Mouse (Mus musculus): Measurements from ENCODE around the gene Mcub. TPM values are rescaled to one million over a fixed set of nuclear protein-coding genes. Genes with fewer than 3 reads are reported as not detected.

Gene Mcub
- polyA plus RNA-seq, 1 experiment from 2014 or later, result 5.7 TPM

DNA sequence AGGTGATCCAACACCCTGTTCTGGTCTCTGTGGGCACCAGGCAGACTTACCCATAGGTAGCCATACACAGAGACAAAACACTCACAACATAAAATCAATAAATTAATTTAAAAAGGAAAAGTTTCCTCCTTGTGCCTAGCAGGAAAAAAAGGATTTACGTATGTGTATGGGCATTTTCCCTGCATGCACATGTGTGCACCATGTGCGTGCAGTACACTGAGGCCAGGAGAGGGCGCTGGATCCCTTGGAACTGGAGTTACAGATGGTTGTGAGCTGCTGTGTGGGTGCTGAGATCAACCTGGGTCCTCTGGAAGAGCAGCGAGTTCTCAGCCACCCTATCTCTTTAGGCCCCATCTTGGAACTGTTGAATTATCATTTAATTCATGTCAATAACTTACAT is 15.3 kb upstream of the Mcub start:
- Histone ChIP-seq H3K27ac (ENCODE audit: low read depth, low read length) (no peak overlapping the region), H3K27me3 (replicated peaks; ENCODE audit: control insufficient read depth, insufficient read depth, low read length) (no peaks in the 10 kb centered on the region), H3K36me3 (ENCODE audit: control insufficient read depth, insufficient read depth, low read length) (peaks cover 41% of the 10 kb centered on the region), H3K4me3 (ENCODE audit: low read length) (no peak overlapping the region), H3K4me1 (ENCODE audit: control insufficient read depth, insufficient read depth, low read depth, low read length) (no peaks in the 10 kb centered on the region), H3K9me3 (ENCODE audit: control insufficient read depth, low read length) (no peaks in the 10 kb centered on the region), H3K4me2 (ENCODE audit: low read length) (no peak overlapping the region), H3K9ac (ENCODE audit: low read depth, low read length) (no peak overlapping the region)
- 91% methylated on average over 4 of the region's 4 CpGs for WGBS
- no peak for ATAC-seq

- H3K27ac ChIP-seq (ENCODE audit: low read depth, low read length), result no peak overlapping the region
- H3K4me2 ChIP-seq (ENCODE audit: low read length), result no peak overlapping the region
- H3K9ac ChIP-seq (ENCODE audit: low read depth, low read length), result no peak overlapping the region
- H3K9me3 ChIP-seq (ENCODE audit: control insufficient read depth, low read length), result no peaks in the 10 kb centered on the region
- H3K4me3 ChIP-seq (ENCODE audit: low read length), result no peak overlapping the region
- no peak for ATAC-seq
- H3K4me1 ChIP-seq (ENCODE audit: control insufficient read depth, insufficient read depth, low read depth, low read length), result no peaks in the 10 kb centered on the region
- WGBS, result 98% methylated on average over 5 of the region's 5 CpGs
- H3K36me3 ChIP-seq (ENCODE audit: control insufficient read depth, insufficient read depth, low read length), result peaks cover 36% of the 10 kb centered on the region
- no peaks in the 10 kb centered on the region for H3K27me3 ChIP-seq (replicated peaks; ENCODE audit: control insufficient read depth, insufficient read depth, low read length)
Observed at GRCm38 (mm10) chr3:129984797-129985196, 14.8 kb upstream of the Mcub start.

DNA sequence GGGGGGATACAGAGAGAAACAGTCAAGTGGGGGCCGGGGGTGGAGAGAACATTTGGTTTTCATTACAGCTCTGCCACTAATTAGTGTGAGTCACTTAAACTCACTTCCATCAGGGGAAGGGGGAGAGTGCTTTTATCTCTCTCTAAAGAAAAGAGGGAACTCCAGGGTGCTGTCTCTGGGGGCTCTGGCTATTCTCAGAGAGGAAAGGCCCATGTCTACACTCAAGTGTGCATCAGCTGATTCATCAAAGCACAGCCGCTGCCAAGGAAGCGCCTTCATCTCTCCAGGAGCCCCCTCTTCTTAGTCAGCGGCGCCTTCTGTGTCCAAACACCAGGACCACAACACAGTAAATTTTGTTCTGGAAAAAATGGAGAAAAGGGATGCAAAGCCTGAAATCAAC is 12.3 kb upstream of the Mcub start:
- Histone ChIP-seq H3K9ac (ENCODE audit: low read depth, low read length) (no peak overlapping the region), H3K27ac (ENCODE audit: low read depth, low read length) (no peak overlapping the region), H3K36me3 (ENCODE audit: control insufficient read depth, insufficient read depth, low read length) (peaks cover 18% of the 10 kb centered on the region), H3K4me3 (ENCODE audit: low read length) (no peak overlapping the region), H3K4me2 (ENCODE audit: low read length) (no peak overlapping the region), H3K27me3 (replicated peaks; ENCODE audit: control insufficient read depth, insufficient read depth, low read length) (no peaks in the 10 kb centered on the region), H3K9me3 (ENCODE audit: control insufficient read depth, low read length) (no peaks in the 10 kb centered on the region), H3K4me1 (ENCODE audit: control insufficient read depth, insufficient read depth, low read depth, low read length) (no peaks in the 10 kb centered on the region)
- no peak for ATAC-seq
- 90% methylated on average over 5 of the region's 5 CpGs for WGBS

DNA sequence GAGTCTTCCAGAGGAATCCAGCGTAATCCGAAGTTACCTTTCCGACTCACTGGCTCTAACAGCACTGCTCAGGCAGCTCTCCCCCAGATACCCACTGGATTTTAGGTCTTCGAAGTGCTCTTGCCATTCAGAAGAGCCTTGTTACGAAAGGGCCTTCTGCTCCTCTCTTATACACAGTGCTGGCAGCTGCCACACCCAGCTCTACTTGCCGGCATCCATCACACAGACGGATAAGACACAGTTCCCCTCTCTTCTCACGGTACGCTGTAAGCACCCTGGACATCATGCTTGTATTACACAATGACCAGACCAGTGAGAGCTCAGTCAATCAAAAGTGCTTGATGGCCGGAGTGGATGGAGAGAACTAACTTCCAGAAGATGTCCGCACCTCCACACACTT is 11.8 kb upstream of the Mcub start:
- no peaks in the 10 kb centered on the region for H3K9me3 ChIP-seq (ENCODE audit: control insufficient read depth, low read length)
- H3K27ac ChIP-seq (ENCODE audit: low read depth, low read length), result no peak overlapping the region
- H3K9ac ChIP-seq (ENCODE audit: low read depth, low read length), result no peak overlapping the region
- H3K36me3 ChIP-seq (ENCODE audit: control insufficient read depth, insufficient read depth, low read length), result peaks cover 14% of the 10 kb centered on the region
- H3K4me1 ChIP-seq (ENCODE audit: control insufficient read depth, insufficient read depth, low read depth, low read length), result no peaks in the 10 kb centered on the region
- no peak overlapping the region for H3K4me3 ChIP-seq (ENCODE audit: low read length)
- no peak for ATAC-seq
- no peaks in the 10 kb centered on the region for H3K27me3 ChIP-seq (replicated peaks; ENCODE audit: control insufficient read depth, insufficient read depth, low read length)
- 88% methylated on average over 11 of the region's 11 CpGs for WGBS
- H3K4me2 ChIP-seq (ENCODE audit: low read length), result no peak overlapping the region

- H3K4me3 ChIP-seq (ENCODE audit: low read length), result no peak overlapping the region
- peak; percentile 24; the same call in 1 of the 2 replicates for ATAC-seq
- no peak overlapping the region for H3K4me2 ChIP-seq (ENCODE audit: low read length)
- H3K27ac ChIP-seq (ENCODE audit: low read depth, low read length), result no peak overlapping the region
- no peaks in the 10 kb centered on the region for H3K9me3 ChIP-seq (ENCODE audit: control insufficient read depth, low read length)
- WGBS, result 70% methylated on average over 6 of the region's 6 CpGs
- no peak overlapping the region for H3K9ac ChIP-seq (ENCODE audit: low read depth, low read length)
- no peaks in the 10 kb centered on the region for H3K27me3 ChIP-seq (replicated peaks; ENCODE audit: control insufficient read depth, insufficient read depth, low read length)
- peaks cover 8% of the 10 kb centered on the region for H3K36me3 ChIP-seq (ENCODE audit: control insufficient read depth, insufficient read depth, low read length)
- H3K4me1 ChIP-seq (ENCODE audit: control insufficient read depth, insufficient read depth, low read depth, low read length), result no peaks in the 10 kb centered on the region
Observed at GRCm38 (mm10) chr3:129979510-129979909, 9.5 kb upstream of the Mcub start.

DNA sequence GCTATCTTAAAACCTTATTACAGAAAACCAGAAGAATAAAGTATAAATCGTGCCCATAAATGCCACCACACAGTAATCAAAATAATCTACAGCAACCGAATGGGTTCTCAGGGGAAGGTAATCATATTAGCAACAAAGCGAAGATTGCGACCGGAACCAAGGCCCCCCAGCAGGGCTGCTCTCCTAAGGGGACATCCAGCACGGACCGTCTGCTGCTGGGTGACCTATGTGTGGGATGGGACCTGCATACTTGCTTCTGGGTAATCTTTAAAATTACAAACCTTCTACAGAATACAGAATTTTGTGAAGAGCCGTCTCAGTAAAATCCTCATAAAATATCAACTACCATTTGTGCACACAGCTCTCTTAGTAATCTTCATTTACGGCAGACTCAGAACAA is 8.7 kb upstream of the Mcub start:
- 80% methylated on average over 9 of the region's 9 CpGs for WGBS
- Histone ChIP-seq H3K4me2 (ENCODE audit: low read length) (no peak overlapping the region), H3K27me3 (replicated peaks; ENCODE audit: control insufficient read depth, insufficient read depth, low read length) (no peaks in the 10 kb centered on the region), H3K9me3 (ENCODE audit: control insufficient read depth, low read length) (no peaks in the 10 kb centered on the region), H3K9ac (ENCODE audit: low read depth, low read length) (no peak overlapping the region), H3K4me3 (ENCODE audit: low read length) (no peak overlapping the region), H3K4me1 (ENCODE audit: control insufficient read depth, insufficient read depth, low read depth, low read length) (no peaks in the 10 kb centered on the region), H3K36me3 (ENCODE audit: control insufficient read depth, insufficient read depth, low read length) (peaks cover 8% of the 10 kb centered on the region), H3K27ac (ENCODE audit: low read depth, low read length) (no peak overlapping the region)
- ATAC-seq, result no peak

DNA sequence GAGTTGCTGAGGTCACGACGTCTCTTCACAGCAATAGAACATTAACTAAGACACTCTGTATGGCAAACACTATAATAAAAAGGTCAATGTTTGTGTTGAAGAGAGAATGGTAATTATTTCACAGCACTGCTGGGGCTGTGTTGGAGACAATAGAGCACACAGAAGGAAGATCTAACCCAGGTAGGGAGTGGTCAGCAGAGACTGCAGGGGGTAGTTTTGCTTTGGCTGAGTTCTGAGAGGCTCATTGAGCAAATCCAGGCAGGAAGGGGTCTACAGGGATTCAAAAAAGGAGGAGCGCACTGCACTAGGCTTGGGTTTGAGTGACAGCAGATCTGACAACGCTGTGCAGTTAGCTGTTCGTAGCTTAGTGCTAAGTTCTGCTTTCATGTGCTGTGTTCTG is 6.3 kb upstream of the Mcub start:
- H3K27ac ChIP-seq (ENCODE audit: low read depth, low read length), result no peak overlapping the region
- no peaks in the 10 kb centered on the region for H3K36me3 ChIP-seq (ENCODE audit: control insufficient read depth, insufficient read depth, low read length)
- no peak overlapping the region for H3K4me2 ChIP-seq (ENCODE audit: low read length)
- H3K4me1 ChIP-seq (ENCODE audit: control insufficient read depth, insufficient read depth, low read depth, low read length), result no peaks in the 10 kb centered on the region
- H3K27me3 ChIP-seq (replicated peaks; ENCODE audit: control insufficient read depth, insufficient read depth, low read length), result no peaks in the 10 kb centered on the region
- 79% methylated on average over 5 of the region's 5 CpGs for WGBS
- ATAC-seq, result no peak
- no peaks in the 10 kb centered on the region for H3K9me3 ChIP-seq (ENCODE audit: control insufficient read depth, low read length)
- no peak overlapping the region for H3K9ac ChIP-seq (ENCODE audit: low read depth, low read length)
- no peak overlapping the region for H3K4me3 ChIP-seq (ENCODE audit: low read length)

DNA sequence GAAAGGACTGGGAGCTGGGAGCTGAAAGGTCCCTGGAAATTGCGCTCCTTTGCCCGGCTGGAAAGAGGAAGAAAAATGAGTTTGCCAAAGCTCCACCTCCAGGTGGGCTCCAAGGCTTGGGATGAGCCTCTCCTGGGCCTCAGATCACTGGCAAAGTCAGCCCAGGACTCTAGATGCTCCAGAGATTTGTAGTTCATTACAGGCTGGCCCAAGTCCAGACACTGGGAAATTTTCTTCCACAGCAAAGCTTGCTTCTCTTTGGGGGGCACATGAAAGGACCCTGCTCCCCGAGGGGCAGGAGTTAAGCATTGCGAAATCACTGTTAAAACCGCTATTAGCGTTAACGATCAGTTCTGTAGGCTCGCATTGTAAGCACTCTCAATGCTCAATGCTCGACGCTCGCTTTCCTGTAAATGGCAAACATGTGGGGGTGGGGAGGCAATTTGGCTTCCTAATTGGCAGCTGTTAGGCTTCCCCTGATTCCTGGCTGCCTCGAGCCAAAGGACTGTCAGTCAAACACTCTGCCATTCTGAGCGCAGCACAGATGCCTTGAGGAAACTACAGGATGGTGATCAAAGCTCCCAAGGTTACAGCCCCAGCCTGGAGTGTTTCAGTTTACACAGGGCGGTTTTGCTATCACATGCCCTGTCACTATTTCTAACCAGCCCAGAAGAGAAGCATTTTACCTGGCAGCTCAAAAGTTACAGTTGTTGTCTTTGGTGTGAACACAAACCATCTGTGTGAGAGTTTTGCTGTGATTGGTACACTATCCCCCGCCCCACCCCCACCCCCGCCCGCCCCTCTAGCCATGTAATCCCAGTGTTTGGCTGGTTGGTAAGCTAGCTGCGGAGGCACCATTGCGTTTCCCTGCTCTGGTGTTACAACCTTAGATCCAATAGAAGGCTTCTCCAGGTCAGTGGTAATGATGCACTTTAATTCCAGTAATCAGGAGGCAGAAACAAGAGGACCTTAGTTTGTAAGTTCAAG is 816 bp upstream of the Mcub start:
- Histone ChIP-seq H3K9ac (ENCODE audit: low read depth, low read length) (peak overlapping the region; percentile 27; the same call in 1 of the 2 replicates), H3K27ac (ENCODE audit: low read depth, low read length) (no peak overlapping the region; the same call in 1 of the 2 replicates)
- peak; percentile 78 for ATAC-seq

GRCm38 (mm10) chr3:129969031-129969430 is 975 bp downstream of the Mcub start:
- H3K27me3 ChIP-seq (replicated peaks; ENCODE audit: control insufficient read depth, insufficient read depth, low read length), result peaks cover 4% of the 10 kb centered on the region; the same call in 1 of the 2 replicates
- peak overlapping the region; percentile 60 for H3K4me3 ChIP-seq (ENCODE audit: low read length)
- 0 out of 2 replicates have a peak, but pooled peaks have one; percentile 4 for ATAC-seq
- H3K36me3 ChIP-seq (ENCODE audit: control insufficient read depth, insufficient read depth, low read length), result no peaks in the 10 kb centered on the region
- peak overlapping the region; percentile 87 for H3K4me2 ChIP-seq (ENCODE audit: low read length)
- peak overlapping the region; percentile 56; the same call in 1 of the 2 replicates for H3K9ac ChIP-seq (ENCODE audit: low read depth, low read length)
- no peak overlapping the region for H3K27ac ChIP-seq (ENCODE audit: low read depth, low read length)
- H3K4me1 ChIP-seq (ENCODE audit: control insufficient read depth, insufficient read depth, low read depth, low read length), result peaks cover 16% of the 10 kb centered on the region
- no peaks in the 10 kb centered on the region for H3K9me3 ChIP-seq (ENCODE audit: control insufficient read depth, low read length)
- WGBS, result 37% methylated on average over 10 of the region's 10 CpGs

More for the DNA sequence above, 816 bp upstream of the Mcub start:
- Histone ChIP-seq H3K4me2 (ENCODE audit: low read length) (peak overlapping the region; percentile 87), H3K4me3 (ENCODE audit: low read length) (peak overlapping the region; percentile 60), H3K27me3 (replicated peaks; ENCODE audit: control insufficient read depth, insufficient read depth, low read length) (peaks cover 4% of the 10 kb centered on the region; the same call in 1 of the 2 replicates), H3K36me3 (ENCODE audit: control insufficient read depth, insufficient read depth, low read length) (no peaks in the 10 kb centered on the region), H3K9me3 (ENCODE audit: control insufficient read depth, low read length) (no peaks in the 10 kb centered on the region), H3K4me1 (ENCODE audit: control insufficient read depth, insufficient read depth, low read depth, low read length) (peaks cover 16% of the 10 kb centered on the region)
- 13% methylated on average over 19 of the region's 19 CpGs for WGBS
